Mouse (Mus musculus): ENCODE measurements at regions not wholly inside any gene's neighbourhood (a gene's known extent, or its start where the extent isn't known, plus 50 kb on each side); places are given as distances from the start of the nearest gene placed in this dataset.

- no peak for DNase-seq (ENCODE audit: low spot score in 2 of 2)
Measured at GRCm38 (mm10) chr4:56483708-56484107, 256.2 kb upstream of the Gm26657 start.

GRCm38 (mm10) chr4:56456788-56457187 lies 283.1 kb upstream of the Gm26657 start:
- DNase-seq (ENCODE audit: low spot score in 2 of 2): no peak

GRCm38 (mm10) chr4:56421575-56421974 lies 318.3 kb upstream of the Gm26657 start:
- DNase-seq (ENCODE audit: low spot score in 2 of 2): no peak

- DNase-seq (ENCODE audit: low spot score in 2 of 2): no peak
Measured at GRCm38 (mm10) chr4:56419122-56419913, 320.6 kb upstream of the Gm26657 start.

GRCm38 (mm10) chr4:56411024-56411636 lies 328.7 kb upstream of the Gm26657 start:
- peak; percentile 22 to 33 for DNase-seq (ENCODE audit: low spot score in 2 of 2)

GRCm38 (mm10) chr4:56393793-56394192 lies 346.1 kb upstream of the Gm26657 start:
- no peak for DNase-seq (ENCODE audit: low spot score in 2 of 2)

- no peak for DNase-seq (ENCODE audit: low spot score in 2 of 2)
Measured at GRCm38 (mm10) chr4:56387051-56387450, 352.8 kb upstream of the Gm26657 start.

- DNase-seq (ENCODE audit: low spot score in 2 of 2): peak; percentile 35 to 51
Measured at GRCm38 (mm10) chr4:56375745-56376144, 364.1 kb upstream of the Gm26657 start.

- peak in 1 of 2 experiments; percentile 33 for DNase-seq (ENCODE audit: low spot score in 2 of 2)
Measured at GRCm38 (mm10) chr4:56374466-56374865, 365.4 kb upstream of the Gm26657 start.

GRCm38 (mm10) chr4:56373746-56374145 lies 366.1 kb upstream of the Gm26657 start:
- DNase-seq (ENCODE audit: low spot score in 2 of 2): no peak

GRCm38 (mm10) chr4:56373167-56373566 lies 366.7 kb upstream of the Gm26657 start:
- DNase-seq (ENCODE audit: low spot score in 2 of 2): no peak

- DNase-seq (ENCODE audit: low spot score in 2 of 2): peak in 1 of 2 experiments; percentile 30
Measured at GRCm38 (mm10) chr4:56372711-56373110, 367.2 kb upstream of the Gm26657 start.

- no peak for DNase-seq (ENCODE audit: low spot score in 2 of 2)
Measured at GRCm38 (mm10) chr4:56364594-56364993, 375.3 kb upstream of the Gm26657 start.

- DNase-seq (ENCODE audit: low spot score in 2 of 2): no peak
Measured at GRCm38 (mm10) chr4:56362121-56362520, 377.7 kb upstream of the Gm26657 start.

- DNase-seq (ENCODE audit: low spot score in 2 of 2): no peak
Measured at GRCm38 (mm10) chr4:56349216-56349615, 390.7 kb upstream of the Gm26657 start.

- no peak for DNase-seq (ENCODE audit: low spot score in 2 of 2)
Measured at GRCm38 (mm10) chr4:56325156-56325555, 414.7 kb upstream of the Gm26657 start.

- no peak for DNase-seq (ENCODE audit: low spot score in 2 of 2)
Measured at GRCm38 (mm10) chr4:56319134-56319533, 420.7 kb upstream of the Gm26657 start.

GRCm38 (mm10) chr4:56305664-56306330 lies 434.1 kb upstream of the Gm26657 start:
- no peak for DNase-seq (ENCODE audit: low spot score in 2 of 2)

GRCm38 (mm10) chr4:56304275-56304674 lies 435.6 kb upstream of the Gm26657 start:
- DNase-seq (ENCODE audit: low spot score in 2 of 2): no peak

GRCm38 (mm10) chr4:56287980-56288379 lies 451.9 kb upstream of the Gm26657 start:
- DNase-seq (ENCODE audit: low spot score in 2 of 2): no peak

- DNase-seq (ENCODE audit: low spot score in 2 of 2): no peak
Measured at GRCm38 (mm10) chr4:56284490-56284889, 455.4 kb upstream of the Gm26657 start.

GRCm38 (mm10) chr4:56275836-56276235 lies 464.0 kb upstream of the Gm26657 start:
- DNase-seq (ENCODE audit: low spot score in 2 of 2): no peak

GRCm38 (mm10) chr4:56271390-56271789 lies 468.5 kb upstream of the Gm26657 start:
- no peak for DNase-seq (ENCODE audit: low spot score in 2 of 2)
